Mouse (Mus musculus): Measurements from ENCODE around the gene Ndufv1. TPM values are rescaled to one million over a fixed set of nuclear protein-coding genes. Genes with fewer than 3 reads are reported as not detected.
"Not testable (repeated sequence)": the region's sequence is repeated elsewhere in the genome, so short reads cannot be mapped to it uniquely, and the experiment has no call there.

Ndufv1 gene
- polyA plus RNA-seq, 1 experiment from 2014 or later, result 198 TPM

DNA sequence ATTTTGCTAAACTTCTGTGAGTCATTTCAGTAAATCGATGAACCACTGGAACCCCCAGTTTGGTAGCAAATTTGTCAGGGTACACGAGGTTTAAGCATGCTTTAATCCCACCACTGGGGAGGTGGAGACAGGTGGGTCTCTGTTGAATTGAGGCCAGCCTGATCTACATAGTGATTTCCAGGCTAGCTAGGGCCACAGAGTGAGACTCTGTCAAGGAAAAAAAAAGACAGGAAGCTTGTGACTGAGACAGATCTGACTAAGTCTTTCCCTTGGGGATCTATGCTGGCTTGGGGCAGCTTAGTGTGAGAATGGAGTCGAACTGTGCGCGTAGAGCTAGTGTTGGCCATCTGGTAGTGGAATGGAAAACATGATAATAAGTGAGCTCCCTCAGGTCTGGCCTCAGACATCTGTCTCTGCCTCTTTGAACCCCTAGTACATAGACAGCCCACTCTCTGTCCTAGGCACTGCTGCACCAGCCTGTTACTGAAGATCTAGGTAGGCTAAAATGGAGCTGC is 40.0 kb upstream of the Ndufv1 start:
- Histone ChIP-seq H3K27me3 (replicated peaks) (no peaks in the 10 kb centered on the region), H3K4me3 (replicated peaks) (no peak overlapping the region), H3K9ac (no peak overlapping the region), H3K9me3 (no peaks in the 10 kb centered on the region), H3K36me3 (no peaks in the 10 kb centered on the region), H3K4me2 (no peak overlapping the region), H3K4me1 (no peaks in the 10 kb centered on the region), H3K27ac (no peak overlapping the region)
- ATAC-seq (ENCODE audit: insufficient read depth, low FRiP score, low read depth), result no peak
- WGBS, result 69% methylated on average over 5 of the region's 5 CpGs

DNA sequence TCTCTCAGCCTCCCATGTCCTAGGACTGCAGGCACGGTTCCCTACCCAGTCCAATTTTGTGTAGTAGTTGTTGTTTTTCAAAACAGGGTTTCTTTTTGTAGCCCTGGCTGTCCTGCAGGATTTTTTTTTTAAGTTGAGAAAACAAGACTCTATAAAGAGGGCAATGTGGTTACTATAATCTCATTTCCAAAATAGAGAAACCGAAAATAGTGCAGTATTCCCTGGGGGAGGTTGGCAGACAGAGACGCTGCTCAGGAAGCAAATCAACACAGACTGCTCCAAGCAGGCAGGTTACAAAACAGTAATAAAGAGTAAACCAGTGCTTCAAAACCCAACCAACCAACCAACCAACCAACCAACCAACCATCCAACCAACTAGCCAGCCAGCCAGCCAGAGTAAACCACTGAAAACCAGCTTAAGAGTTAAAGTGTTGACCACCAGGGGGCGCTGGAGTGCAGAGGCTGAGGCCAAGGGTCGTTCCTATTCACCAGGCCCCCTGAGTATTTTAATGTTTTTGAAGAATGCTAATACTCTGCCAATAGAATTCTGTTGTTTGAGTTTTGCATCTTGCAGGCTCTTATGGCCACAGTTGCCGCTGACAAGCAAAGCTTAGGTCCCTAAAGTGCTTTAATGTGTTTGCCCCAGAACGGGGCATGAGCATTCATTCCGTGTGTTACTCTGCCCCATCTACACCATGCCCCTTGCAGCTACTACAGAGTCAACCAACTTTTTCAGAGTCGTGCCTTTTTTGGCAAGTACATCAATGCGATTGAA is 39.3 kb upstream of the Ndufv1 start:
- Histone ChIP-seq H3K27ac (no peak overlapping the region), H3K27me3 (replicated peaks) (no peaks in the 10 kb centered on the region), H3K36me3 (no peaks in the 10 kb centered on the region), H3K9me3 (no peaks in the 10 kb centered on the region), H3K4me2 (no peak overlapping the region), H3K4me3 (replicated peaks) (no peak overlapping the region), H3K4me1 (0 out of 2 replicates have a peak, but pooled peaks cover 4% of the 10 kb centered on the region), H3K9ac (no peak overlapping the region)
- no peak for ATAC-seq (ENCODE audit: insufficient read depth, low FRiP score, low read depth)
- 54% methylated on average over 10 of the region's 10 CpGs for WGBS

GRCm38 (mm10) chr19:4051016-4051415 is 38.4 kb upstream of the Ndufv1 start:
- no peak overlapping the region for H3K27ac ChIP-seq
- H3K4me1 ChIP-seq, result peaks cover 8% of the 10 kb centered on the region; the same call in 1 of the 2 replicates
- no peaks in the 10 kb centered on the region for H3K36me3 ChIP-seq
- H3K9me3 ChIP-seq, result no peaks in the 10 kb centered on the region
- ATAC-seq (ENCODE audit: insufficient read depth, low FRiP score, low read depth), result no peak
- 93% methylated on average over 5 of the region's 5 CpGs for WGBS
- H3K27me3 ChIP-seq (replicated peaks), result no peaks in the 10 kb centered on the region
- no peak overlapping the region for H3K9ac ChIP-seq
- H3K4me2 ChIP-seq, result no peak overlapping the region
- H3K4me3 ChIP-seq (replicated peaks), result no peak overlapping the region

DNA sequence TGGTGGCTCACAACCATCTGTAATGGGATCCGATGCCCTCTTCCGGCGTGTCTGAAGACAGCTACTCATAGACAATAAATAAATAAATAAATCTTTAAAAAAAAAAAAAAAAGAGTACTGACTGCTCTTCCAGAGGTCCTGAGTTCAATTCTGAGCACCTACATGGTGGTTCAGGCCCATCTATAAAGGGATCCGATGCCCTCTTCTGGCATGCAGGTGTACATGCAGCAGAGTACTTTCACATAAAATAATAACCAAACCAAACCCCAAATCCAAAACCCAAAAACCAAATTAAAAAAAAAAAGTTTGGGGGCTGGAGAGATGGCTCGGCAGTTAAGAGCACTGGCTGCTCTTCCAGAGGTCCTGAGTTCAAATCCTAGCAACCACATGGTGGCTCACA is 36.5 kb upstream of the Ndufv1 start:
- not testable (repeated sequence) for H3K27ac ChIP-seq
- WGBS, result 82% methylated on average over 5 of the region's 5 CpGs

DNA sequence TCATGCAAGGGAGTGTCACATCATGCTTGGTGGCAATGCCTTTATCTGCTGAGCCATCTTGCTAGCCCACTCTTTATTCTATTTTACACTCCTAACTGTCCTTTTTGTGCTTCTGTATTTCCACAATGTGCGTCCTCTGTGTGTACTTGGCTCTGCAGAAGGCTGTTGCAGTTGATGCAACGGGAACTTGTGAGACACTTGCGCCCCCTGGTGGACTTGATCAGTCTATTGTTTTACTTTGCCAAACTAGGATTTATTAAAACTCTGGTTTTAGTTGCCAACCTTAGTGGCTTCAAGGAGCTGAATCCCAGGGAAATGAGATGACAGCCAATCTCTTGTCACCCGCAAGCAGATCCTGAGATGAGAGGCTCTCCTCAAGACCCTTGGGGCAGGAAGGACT is 35.3 kb upstream of the Ndufv1 start:
- no peak overlapping the region for H3K9ac ChIP-seq
- no peaks in the 10 kb centered on the region for H3K27me3 ChIP-seq (replicated peaks)
- no peak overlapping the region for H3K4me3 ChIP-seq (replicated peaks)
- no peaks in the 10 kb centered on the region for H3K36me3 ChIP-seq
- peaks cover 13% of the 10 kb centered on the region for H3K4me1 ChIP-seq
- H3K4me2 ChIP-seq, result no peak overlapping the region
- peak overlapping the region; percentile 93; the same call in 1 of the 2 replicates for H3K27ac ChIP-seq
- ATAC-seq (ENCODE audit: insufficient read depth, low FRiP score, low read depth), result no peak
- H3K9me3 ChIP-seq, result no peaks in the 10 kb centered on the region
- WGBS, result 20% methylated on average over 4 of the region's 4 CpGs

More for the DNA sequence above, 36.5 kb upstream of the Ndufv1 start:
- peaks cover 13% of the 10 kb centered on the region for H3K4me1 ChIP-seq
- not testable (repeated sequence) for H3K36me3 ChIP-seq; ATAC-seq (ENCODE audit: insufficient read depth, low FRiP score, low read depth); H3K27me3 ChIP-seq (replicated peaks); H3K4me2 ChIP-seq; H3K9ac ChIP-seq; H3K9me3 ChIP-seq; H3K4me3 ChIP-seq (replicated peaks)

DNA sequence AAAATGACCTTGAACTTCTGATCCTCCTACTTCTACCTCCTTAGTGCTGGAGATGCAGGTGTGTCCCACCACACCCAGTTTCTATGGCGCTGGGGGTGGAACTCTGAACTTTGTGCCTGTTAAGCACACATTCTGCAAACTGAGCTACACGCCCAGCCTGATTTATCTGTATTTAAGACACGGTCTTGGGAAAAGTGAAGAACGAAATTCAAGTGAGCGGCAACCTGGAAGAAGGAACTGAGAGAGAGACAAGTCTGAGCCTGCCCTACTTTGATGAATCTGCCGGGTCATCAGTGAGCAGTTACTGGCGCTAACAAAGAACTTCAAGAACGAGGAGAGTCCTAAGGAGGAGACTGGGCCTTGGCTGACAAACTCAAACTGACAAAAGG is 34.3 kb upstream of the Ndufv1 start:
- no peaks in the 10 kb centered on the region for H3K9me3 ChIP-seq
- ATAC-seq (ENCODE audit: insufficient read depth, low FRiP score, low read depth), result peak; percentile 86
- no peak overlapping the region for H3K4me3 ChIP-seq (replicated peaks)
- H3K9ac ChIP-seq, result no peak overlapping the region
- peak overlapping the region; percentile 93 for H3K27ac ChIP-seq
- peaks cover 13% of the 10 kb centered on the region for H3K4me1 ChIP-seq
- no peaks in the 10 kb centered on the region for H3K27me3 ChIP-seq (replicated peaks)
- no peaks in the 10 kb centered on the region for H3K36me3 ChIP-seq
- H3K4me2 ChIP-seq, result 0 out of 2 replicates have a peak overlapping the region, but pooled peaks have one; percentile 3
- 60% methylated on average over 8 of the region's 8 CpGs for WGBS

DNA sequence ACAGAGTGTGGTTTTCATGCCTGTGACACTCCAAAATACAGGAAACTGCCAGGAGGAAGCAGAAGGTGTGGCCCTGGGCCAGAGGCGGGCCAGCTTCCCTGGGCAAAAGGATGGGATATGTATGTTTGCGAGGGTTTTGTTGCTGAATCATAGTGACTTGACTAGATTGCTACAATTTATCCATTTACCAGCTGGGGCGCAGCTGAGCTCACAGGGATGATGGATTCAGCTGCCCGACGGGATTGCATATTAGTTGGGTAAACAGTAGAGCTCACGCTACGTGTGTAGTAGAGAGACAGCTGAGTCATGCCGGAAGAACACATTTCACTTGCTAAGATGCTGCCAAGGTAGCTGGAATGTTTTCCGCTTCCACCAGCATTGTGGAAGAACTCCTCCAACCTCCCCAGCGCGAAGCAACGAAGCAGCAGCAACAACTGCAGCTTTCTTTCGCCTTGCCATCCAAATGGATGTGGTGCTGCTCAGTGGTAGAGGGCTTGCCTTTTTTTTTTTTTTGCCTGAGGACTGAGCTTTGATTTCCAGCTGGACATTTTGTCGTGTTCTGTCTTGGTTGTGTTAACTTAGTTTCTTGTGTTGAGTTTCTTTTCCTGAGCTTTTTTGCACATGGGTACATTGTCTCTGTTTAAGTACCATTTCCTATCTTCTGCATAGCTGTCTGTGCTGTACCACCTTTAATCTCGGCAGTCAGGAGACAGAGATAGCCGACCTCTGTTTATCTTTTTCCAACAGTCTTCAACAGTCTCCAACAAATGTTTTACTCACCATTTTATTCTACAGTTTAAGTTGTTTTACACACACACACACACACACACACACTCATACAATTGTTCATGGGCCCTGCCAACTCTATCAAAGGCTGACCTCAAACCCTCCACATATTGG is 33.6 kb upstream of the Ndufv1 start, which contains the start of gene Gstp2:
TSS of gene Gstp2 (minus strand) at position 58 of the 900 bp plus-strand sequence.
- no peaks in the 10 kb centered on the region for H3K9me3 ChIP-seq
- peaks cover 13% of the 10 kb centered on the region for H3K4me1 ChIP-seq
- no peaks in the 10 kb centered on the region for H3K27me3 ChIP-seq (replicated peaks)
- peak within 1 kb of the TSS; percentile 93 for H3K27ac ChIP-seq
- no peak within 1 kb of the TSS for H3K9ac ChIP-seq
- ATAC-seq (ENCODE audit: insufficient read depth, low FRiP score, low read depth), result peak; percentile 82
- H3K4me3 ChIP-seq (replicated peaks), result no peak within 1 kb of the TSS
- no peaks in the 10 kb centered on the region for H3K36me3 ChIP-seq
- WGBS, result 22% methylated on average over 16 of the region's 16 CpGs
- H3K4me2 ChIP-seq, result peak within 1 kb of the TSS; percentile 39

GRCm38 (mm10) chr19:4044109-4044508 is 31.5 kb upstream of the Ndufv1 start:
- not testable (repeated sequence) for H3K36me3 ChIP-seq; H3K27ac ChIP-seq; H3K4me3 ChIP-seq (replicated peaks); H3K9ac ChIP-seq; ATAC-seq (ENCODE audit: insufficient read depth, low FRiP score, low read depth); H3K27me3 ChIP-seq (replicated peaks); H3K4me2 ChIP-seq; H3K9me3 ChIP-seq
- peaks cover 13% of the 10 kb centered on the region for H3K4me1 ChIP-seq
- WGBS, result 86% methylated on average over 5 of the region's 5 CpGs

- no peak; the same call in 1 of the 2 replicates for ATAC-seq (ENCODE audit: insufficient read depth, low FRiP score, low read depth)
- Histone ChIP-seq H3K9ac (no peak overlapping the region), H3K9me3 (no peaks in the 10 kb centered on the region), H3K4me1 (peaks cover 11% of the 10 kb centered on the region), H3K4me3 (replicated peaks) (no peak overlapping the region), H3K36me3 (no peaks in the 10 kb centered on the region), H3K4me2 (no peak overlapping the region; the same call in 1 of the 2 replicates), H3K27ac (no peak overlapping the region), H3K27me3 (replicated peaks) (no peaks in the 10 kb centered on the region)
- 59% methylated on average over 14 of the region's 14 CpGs for whole genome bisulfite sequencing
These were observed 29.5 kb upstream of the Ndufv1 start for GRCm38 (mm10) chr19:4042124-4042523.

GRCm38 (mm10) chr19:4041500-4041899 is 28.9 kb upstream of the Ndufv1 start:
- not testable (repeated sequence) for ATAC-seq (ENCODE audit: insufficient read depth, low FRiP score, low read depth); H3K4me3 ChIP-seq (replicated peaks); H3K27me3 ChIP-seq (replicated peaks); H3K4me2 ChIP-seq; H3K36me3 ChIP-seq; H3K9ac ChIP-seq; H3K9me3 ChIP-seq; H3K27ac ChIP-seq
- peaks cover 12% of the 10 kb centered on the region for H3K4me1 ChIP-seq
- WGBS, result 91% methylated on average over 4 of the region's 4 CpGs

DNA sequence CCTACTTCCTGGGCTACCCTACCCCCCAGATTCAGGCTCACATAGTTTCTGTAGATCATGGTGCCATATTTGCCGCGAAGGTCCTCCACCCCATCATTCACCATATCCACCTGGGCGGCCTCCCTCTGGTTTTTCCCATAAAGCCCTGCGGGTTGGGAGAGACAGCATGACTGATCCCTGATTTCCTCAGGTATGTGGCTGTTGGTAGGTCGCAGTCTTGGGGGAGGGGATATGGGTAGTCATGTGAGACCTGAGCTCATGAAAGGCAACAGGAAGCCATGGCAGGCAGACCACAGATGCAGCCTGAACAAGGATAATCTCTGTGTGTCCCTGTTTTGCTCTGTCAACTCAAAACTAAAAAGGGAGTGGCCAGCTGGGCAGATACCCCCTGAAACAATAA is 28.3 kb upstream of the Ndufv1 start:
- H3K4me2 ChIP-seq; H3K9ac ChIP-seq; H3K9me3 ChIP-seq; H3K27me3 ChIP-seq (replicated peaks); ATAC-seq (ENCODE audit: insufficient read depth, low FRiP score, low read depth); H3K27ac ChIP-seq; H3K36me3 ChIP-seq; H3K4me3 ChIP-seq (replicated peaks): not testable (repeated sequence)
- WGBS, result 86% methylated on average over 5 of the region's 5 CpGs
- H3K4me1 ChIP-seq, result peaks cover 13% of the 10 kb centered on the region

Data from stomach, embryonic 15.5 days (tissue).